Mouse (Mus musculus): ENCODE results near the gene Fmnl3.

- TF ChIP-seq EP300 (IDR thresholded peaks at IDR 0.05; ENCODE audit: insufficient read depth, low read depth, low read length): no peak
- no peak for TF ChIP-seq POLR2A (IDR thresholded peaks at IDR 0.05; ENCODE audit: insufficient read depth, low read length)
- no peak for TF ChIP-seq CTCF (IDR thresholded peaks at IDR 0.05; ENCODE audit: low read depth, low read length)
Observed at GRCm38 (mm10) chr15:99387976-99388375, 17.7 kb upstream of the Fmnl3 start.

All from ES-Bruce4 (cell line).